Mouse (Mus musculus): ENCODE data around the gene Psg16.
A peak's percentile ranks its signal among the peaks of the same experiment; 100 is the strongest.

Gene Psg16

DNA sequence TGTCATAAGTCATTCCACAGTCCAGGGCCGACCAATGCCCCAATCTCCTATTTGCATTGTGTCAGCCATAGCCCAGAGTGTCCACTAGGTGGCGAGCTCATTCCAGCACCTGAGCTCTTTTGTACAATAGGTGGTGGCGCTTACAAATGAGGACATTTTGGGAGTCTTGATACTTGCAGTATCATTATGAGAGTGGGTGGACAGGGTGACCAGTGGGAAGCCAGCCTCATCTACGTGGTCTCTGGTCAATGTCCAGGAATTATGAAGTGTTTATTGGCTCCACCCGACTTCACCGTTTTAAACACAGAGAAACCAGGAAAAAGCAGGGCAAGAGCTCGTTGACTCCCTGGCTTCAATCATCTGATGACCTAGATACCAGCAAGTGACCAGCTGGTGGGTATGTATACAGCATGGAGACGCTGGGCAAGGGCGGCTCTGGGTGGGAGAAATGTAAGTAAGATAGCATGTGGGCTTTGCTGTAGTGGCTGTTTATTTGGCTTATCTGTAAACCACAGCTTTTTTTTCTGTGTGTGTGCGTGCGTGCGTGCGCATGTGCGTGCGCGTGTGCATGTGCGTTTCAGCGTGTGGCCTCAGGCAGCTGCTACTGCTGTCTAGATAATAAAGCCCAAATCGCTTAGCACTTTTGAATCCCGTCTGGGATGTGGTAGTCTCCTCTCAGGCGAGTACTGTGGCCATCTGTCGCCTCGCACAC lies at the start of gene Psg16:
Gene Psg16 (plus strand): TSS at position 137 of the 712 bp plus-strand sequence.
- DNase-seq (ENCODE audit: low read depth), result peak; percentile 68

DNA sequence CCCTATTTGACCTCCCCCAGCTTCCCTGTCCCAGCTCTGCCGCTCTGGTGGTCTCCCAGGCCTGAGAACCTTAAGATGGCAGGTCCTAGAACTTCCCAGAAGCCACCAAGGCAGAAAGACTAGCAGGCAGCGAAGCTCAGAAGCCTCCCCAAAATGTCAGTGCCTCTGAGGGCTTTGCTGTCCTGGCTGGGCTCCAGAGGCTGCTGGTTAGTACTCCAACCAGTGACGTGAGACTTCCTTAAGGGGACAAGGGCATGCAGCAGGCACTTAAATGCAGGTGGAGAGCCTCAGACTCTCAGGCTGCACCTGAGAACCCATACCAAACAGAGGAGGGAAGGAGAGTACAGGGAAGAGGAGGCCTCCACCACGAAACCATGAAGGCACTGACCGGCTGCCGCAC lies 49.7 kb upstream of the Psg16 start:
- DNase-seq (ENCODE audit: low read depth), result peak; percentile 59

- DNase-seq (ENCODE audit: low read depth), result peak; percentile 77
Measured at GRCm38 (mm10) chr7:17024814-17025504, 48.9 kb upstream of the Psg16 start.

GRCm38 (mm10) chr7:17025505-17025894 lies 48.3 kb upstream of the Psg16 start:
- peak; percentile 46 for DNase-seq (ENCODE audit: low read depth)

DNA sequence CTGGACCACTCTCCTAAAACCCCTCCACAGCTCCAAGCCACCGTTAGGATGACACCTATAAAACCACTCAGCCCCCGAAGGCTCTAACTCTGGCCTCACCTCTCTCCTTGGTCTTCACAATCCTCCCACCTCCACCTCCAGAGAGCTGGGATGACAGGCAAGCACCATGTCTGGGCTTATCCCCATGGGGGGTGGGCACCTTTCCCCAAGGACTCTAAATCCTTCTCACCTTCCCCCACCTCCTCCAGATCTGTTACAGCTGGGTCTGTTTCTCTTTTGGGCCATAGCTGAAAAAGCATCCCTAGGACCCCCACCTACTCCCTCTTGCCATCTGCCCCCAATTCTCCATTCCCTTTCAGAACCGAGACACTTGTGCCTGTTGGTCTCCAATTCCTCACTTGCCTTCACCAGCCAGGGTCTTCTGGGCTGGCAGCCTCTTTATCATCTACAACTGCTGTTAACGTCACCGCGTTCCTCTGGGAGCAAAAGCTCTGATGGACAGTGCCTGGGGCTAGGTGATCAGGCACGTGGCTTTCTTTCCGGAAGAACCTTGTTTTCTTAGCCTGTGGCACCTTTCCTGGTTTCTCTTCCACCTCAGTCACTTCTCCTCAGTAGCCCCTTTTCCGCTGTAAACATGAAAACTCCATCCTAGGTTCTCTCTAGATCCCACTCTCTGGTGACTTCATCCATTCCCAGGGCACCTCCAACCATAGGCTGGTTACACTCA lies 47.8 kb upstream of the Psg16 start:
- DNase-seq (ENCODE audit: low read depth), result no peak

DNA sequence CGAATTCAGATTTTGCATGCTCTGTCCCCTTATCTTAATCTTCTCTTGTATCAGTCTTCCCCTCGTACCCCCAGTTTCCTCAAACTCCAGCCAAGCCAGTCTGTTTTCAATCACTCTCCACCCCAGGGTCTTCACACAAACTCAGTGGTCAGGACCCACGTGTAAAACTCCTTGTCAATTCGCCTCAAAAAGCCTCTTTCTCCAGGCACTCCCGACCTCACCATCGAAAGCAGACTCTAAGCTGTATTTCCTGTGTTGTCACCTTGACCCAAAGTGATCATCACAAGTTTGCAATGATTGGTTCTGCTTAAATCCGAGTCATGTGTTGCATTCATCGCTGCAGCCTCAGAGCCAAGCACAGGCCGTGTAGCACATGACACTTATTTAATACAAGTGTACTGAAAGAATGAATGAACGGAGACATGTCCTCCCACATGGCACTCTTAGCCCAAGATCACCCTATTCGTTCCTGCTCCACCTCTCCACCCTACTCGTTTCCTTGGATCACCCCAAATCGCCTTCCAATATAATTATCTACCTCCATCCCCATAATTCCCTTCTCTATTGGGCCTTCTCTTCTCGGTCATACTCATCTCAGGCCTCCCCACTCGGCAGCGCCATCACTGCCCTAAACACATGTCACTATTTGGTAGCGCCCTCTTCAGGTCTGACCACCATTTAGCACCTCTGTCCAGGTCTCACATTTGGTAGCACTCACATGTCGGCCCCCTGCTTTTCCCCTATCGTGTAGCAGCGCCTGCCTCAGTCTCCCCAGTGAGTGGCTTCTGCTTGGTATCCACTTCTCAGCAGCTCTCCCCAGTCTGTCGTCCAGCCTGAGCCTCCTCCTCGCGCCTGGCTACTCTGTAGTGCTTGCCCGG lies 46.9 kb upstream of the Psg16 start:
- DNase-seq (ENCODE audit: low read depth), result peak; percentile 94

DNA sequence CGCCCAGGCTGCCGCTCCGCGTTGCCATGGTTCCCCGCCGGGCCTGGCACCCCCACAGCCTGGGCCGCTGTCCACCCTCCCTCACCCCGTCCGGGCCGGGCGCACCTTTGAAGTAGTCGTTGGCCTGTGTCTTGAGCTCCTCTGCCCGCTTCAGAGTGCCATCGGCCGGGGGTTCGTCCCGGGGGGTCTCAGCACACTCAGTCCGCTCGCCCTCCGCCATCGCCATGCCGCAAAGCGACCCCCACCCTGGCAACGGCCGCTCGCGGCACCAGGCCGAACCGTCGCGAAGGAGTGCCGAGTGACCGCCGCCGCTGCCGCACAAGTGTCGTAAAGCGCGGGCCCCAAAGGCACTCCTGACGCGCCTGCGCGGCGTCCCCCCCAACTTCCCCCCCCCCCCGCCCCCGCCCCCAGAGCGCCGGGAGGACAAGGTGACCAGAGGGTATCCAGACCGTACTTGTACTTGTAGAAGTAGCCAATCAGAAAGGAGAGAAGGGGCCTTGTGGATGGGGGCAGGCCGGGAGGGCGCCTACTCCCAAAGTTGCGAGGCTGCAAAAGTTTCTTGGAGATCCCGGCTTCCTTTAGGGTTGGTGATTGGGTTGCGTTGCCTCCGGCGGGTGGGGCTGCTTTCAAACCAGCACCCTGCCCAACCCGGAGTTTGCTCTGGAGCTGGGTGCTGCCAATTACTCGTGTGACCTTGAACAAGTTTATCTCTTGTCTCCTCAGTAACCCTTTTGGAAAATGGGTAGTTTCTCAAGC lies 46.1 kb upstream of the Psg16 start, which contains the start of gene Ppp5c:
Gene Ppp5c (minus strand): TSS at position 337 of the 756 bp plus-strand sequence.
- peak; percentile 93 for DNase-seq (ENCODE audit: low read depth)

DNA sequence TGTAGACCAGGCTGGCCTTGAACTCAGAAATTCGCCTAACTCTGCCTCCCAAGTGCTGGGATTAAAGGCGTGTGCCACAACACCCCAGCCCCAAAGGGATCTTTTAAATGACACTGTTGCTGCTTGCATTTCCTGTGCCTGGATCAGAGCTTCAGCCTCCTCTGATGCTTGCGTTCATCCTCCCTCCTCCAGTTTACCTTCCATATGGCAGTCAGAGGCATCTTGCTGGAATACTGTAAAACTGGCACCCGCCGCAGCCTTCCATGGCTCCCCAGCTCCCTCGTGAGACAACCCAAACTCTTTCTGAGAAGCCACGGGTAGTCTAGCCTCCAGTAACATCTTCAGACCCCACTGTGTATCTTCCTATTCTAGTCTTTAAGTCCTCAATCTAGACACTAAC lies 44.9 kb upstream of the Psg16 start:
- DNase-seq (ENCODE audit: low read depth), result no peak

GRCm38 (mm10) chr7:17030239-17030638 lies 43.6 kb upstream of the Psg16 start:
- no peak for DNase-seq (ENCODE audit: low read depth)

GRCm38 (mm10) chr7:17038018-17038695 lies 35.7 kb upstream of the Psg16 start:
- DNase-seq (ENCODE audit: low read depth), result no peak

GRCm38 (mm10) chr7:17039373-17039772 lies 34.5 kb upstream of the Psg16 start:
- DNase-seq (ENCODE audit: low read depth), result no peak

- no peak for DNase-seq (ENCODE audit: low read depth)
Measured at GRCm38 (mm10) chr7:17045743-17046142, 28.1 kb upstream of the Psg16 start.

GRCm38 (mm10) chr7:17047041-17047682 lies 26.7 kb upstream of the Psg16 start:
- DNase-seq (ENCODE audit: low read depth), result no peak

- no peak for DNase-seq (ENCODE audit: low read depth)
Measured at GRCm38 (mm10) chr7:17048431-17049190, 25.2 kb upstream of the Psg16 start.

GRCm38 (mm10) chr7:17050491-17050890 lies 23.3 kb upstream of the Psg16 start:
- DNase-seq (ENCODE audit: low read depth), result no peak

- DNase-seq (ENCODE audit: low read depth), result peak; percentile 59
Measured at GRCm38 (mm10) chr7:17050933-17051594, 22.8 kb upstream of the Psg16 start.

DNA sequence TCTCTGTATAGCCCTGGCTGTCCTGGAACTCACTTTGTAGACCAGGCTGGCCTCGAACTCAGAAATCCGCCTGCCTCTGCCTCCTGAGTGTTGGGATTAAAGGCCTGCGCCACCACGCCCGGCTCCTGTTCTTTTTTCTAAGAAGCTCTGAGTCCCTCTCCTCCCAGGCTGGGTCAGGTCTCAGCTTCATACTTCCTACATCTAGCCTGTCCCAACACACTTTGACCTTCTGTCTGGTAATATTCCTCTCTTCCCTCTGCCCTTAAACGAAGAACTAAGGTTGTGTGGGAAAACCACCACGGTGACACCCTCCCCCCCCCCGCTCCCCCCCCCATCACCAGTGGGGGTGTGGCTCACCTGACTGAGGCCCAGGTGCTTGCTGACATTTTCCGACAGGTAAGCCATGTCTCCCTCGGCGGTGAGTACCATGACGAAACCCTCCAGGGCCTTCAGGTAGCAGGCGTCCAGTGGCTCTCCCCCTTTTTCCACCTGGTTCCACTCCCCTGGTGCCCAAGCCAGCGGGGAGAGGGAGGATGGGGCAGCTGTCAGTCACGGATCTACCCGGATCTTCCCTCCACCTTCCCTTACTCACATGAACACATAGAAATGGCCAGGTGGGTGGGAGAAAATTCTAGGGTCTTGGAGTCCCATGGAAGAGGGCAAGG lies 19.4 kb upstream of the Psg16 start:
- DNase-seq (ENCODE audit: low read depth), result no peak

DNA sequence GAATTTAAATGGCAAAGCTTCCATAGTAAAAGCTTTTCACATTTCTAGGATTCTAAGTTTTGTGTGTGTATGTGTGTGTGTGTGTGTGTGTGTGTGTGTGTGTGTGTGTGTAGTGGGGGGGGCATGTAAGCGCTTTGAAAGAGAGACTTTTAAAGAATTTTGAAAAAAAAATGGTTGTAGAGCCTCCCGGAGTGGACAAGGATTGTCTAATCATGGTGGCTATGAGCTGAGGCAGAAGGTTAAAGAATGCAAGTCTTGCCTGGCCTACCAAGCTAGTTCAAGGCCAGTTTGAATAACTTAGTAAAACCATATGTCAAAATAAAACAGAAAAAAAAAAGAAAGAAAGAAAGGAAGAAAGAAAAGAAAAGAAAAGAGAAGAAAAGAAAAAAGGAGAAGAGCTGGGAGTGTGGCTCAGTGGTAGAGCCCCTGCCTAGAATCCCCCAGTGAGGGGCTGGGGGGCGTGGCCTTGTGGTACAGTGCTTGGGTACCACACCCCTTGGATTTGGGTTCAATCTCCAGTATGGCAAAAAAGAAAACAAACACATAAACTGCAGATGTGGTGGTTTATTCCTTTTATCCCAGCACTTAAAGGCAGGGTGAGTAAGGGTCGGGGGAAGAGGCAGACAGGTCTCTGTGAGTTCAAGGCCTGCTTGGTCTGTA lies 18.4 kb upstream of the Psg16 start:
- no peak for DNase-seq (ENCODE audit: low read depth)

Measured in 416B (cell line).